Mouse (Mus musculus) myocyte (in vitro differentiated cells): Measurements from ENCODE around the gene Slc38a11.

Experiments
- CEBPB ChIP-seq: IDR thresholded peaks from 2 replicates; pipeline ENCODE4 v1.6.1; 2011; ENCODE audit warnings: mild to moderate bottlenecking, moderate library complexity; ENCODE audit not compliant: poor library complexity, insufficient read depth, severe bottlenecking
- E2F4 ChIP-seq: IDR thresholded peaks from one replicate; pipeline ENCODE4 v1.6.1; 2011; ENCODE audit warnings: mild to moderate bottlenecking, control low read depth, moderate library complexity; ENCODE audit not compliant: insufficient read depth
- MAX ChIP-seq: IDR thresholded peaks from one replicate; pipeline ENCODE4 v1.6.1; 2011; ENCODE audit warnings: low read depth, mild to moderate bottlenecking, control low read depth
- MYOG ChIP-seq, 3 experiments: IDR thresholded peaks; one replicate each; pipeline ENCODE4 v1.6.1; 2011; ENCODE audit warnings: control low read depth in 2 of 3, low read depth in 2 of 3, mild to moderate bottlenecking in 2 of 3; ENCODE audit not compliant: insufficient read length in 2 of 3, control insufficient read depth in 1 of 3, insufficient read depth in 1 of 3
- POLR2A ChIP-seq: IDR thresholded peaks from one replicate; pipeline ENCODE4 v1.6.1; 2011; ENCODE audit warnings: low read depth, mild to moderate bottlenecking, control low read depth, moderate library complexity; ENCODE audit not compliant: insufficient read length
- POLR2AphosphoS2 ChIP-seq: IDR thresholded peaks from one replicate; pipeline ENCODE4 v1.6.1; 2011; ENCODE audit warnings: low read depth, control low read depth; ENCODE audit not compliant: insufficient read length
- TCF12 ChIP-seq: IDR thresholded peaks from one replicate; pipeline ENCODE4 v1.6.1; 2011; ENCODE audit warnings: mild to moderate bottlenecking, control low read depth; ENCODE audit not compliant: poor library complexity, insufficient read depth, severe bottlenecking
- TCF3 ChIP-seq: IDR thresholded peaks from one replicate; pipeline ENCODE4 v1.6.1; 2011; ENCODE audit warnings: low read depth, control low read depth; ENCODE audit not compliant: insufficient read length
- USF1 ChIP-seq: IDR thresholded peaks from one replicate; pipeline ENCODE4 v1.6.1; 2011; ENCODE audit warnings: low read depth, mild to moderate bottlenecking, control low read depth, moderate library complexity

DNA sequence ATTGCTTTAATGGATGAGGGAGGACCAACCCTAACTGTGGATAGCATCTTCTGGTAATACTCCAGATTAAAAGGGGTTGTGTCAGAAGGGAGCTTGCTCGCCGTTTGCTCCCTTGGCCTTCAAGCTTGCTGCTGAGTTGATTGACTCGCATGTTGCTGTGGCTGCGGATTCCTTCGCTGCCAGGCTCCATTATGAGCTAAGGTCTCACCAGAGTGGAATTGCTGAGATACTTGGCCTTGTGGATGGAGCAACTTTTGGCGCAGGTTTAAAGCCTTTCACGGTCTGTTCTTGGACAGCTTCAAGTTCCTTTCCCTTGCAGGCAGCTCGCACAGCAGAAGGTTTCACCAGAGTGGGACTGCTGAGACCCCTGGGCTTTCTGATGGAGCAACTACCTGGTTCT is 70.4 kb downstream of the Slc38a11 start:
- TF ChIP-seq POLR2A, result no peak
- TF ChIP-seq E2F4, result no peak
- TF ChIP-seq TCF12, result no peak
- TF ChIP-seq POLR2AphosphoS2, result no peak
- no peak for TF ChIP-seq MAX
- TF ChIP-seq TCF3, result no peak
- no peak for TF ChIP-seq CEBPB
- no peak for TF ChIP-seq MYOG (IDR thresholded peaks at IDR 0.05; ENCODE audit: control insufficient read depth in 1 of 3, insufficient read depth in 1 of 3, insufficient read length in 2 of 3, low read depth in 2 of 3)
- TF ChIP-seq USF1, result no peak
